ENCODE assay signal across 22 mouse cellular contexts in the genomic region with DNA sequence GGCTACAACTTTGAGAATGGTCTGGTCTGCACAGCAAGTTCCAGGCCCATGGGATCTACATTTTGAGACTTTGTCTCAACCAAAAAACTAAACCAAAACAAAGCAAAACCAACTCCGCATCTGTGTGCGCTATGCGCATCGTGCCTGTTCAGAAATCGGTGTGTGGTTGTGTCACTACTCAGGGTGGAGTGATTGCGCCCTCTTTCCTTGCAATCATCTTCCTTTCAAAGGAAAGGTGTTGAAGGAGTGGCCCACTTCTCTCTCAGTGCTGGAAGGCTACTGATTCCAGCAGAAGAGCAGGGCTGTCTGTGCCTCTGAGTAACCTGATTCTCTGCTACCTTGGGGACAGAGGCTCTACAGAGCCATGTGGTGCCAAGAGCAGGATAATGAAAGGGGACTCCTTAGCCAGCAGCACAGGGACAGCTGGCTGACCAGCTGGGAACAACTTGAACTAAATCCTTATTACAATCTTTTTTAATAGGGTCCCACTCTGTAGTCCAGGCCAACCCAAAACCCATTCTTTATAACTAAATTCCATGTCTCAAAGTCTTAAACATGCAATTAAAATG. TPM values are rescaled to one million over a fixed set of nuclear protein-coding genes. Genes with fewer than 3 reads are reported as not detected.
"Had no signal": no experiment of that assay in that cellular context is flagged by ENCODE, and none has a peak within 500 bp of the region (broad histone marks: within the 10 kb centered on the region; RNA-seq: fewer than 3 reads in every experiment).

No protein-coding gene starts in this region.

- H3K9ac ChIP-seq: liver, embryonic 14.5 days; midbrain, embryonic 13.5 days; neural tube, embryonic 15.5 days; stomach, embryonic 15.5 days had no signal

- H3K9me3 ChIP-seq: midbrain, embryonic 13.5 days; neural tube, embryonic 15.5 days; stomach, embryonic 15.5 days had no signal

- H3K4me1 ChIP-seq: midbrain, embryonic 13.5 days had no signal

- H3K27me3 ChIP-seq: midbrain, embryonic 13.5 days; neural tube, embryonic 15.5 days; stomach, embryonic 15.5 days had no signal

- H3K4me2 ChIP-seq: midbrain, embryonic 13.5 days; neural tube, embryonic 15.5 days; stomach, embryonic 15.5 days had no signal

- DNase-seq: kidney, postnatal 25 days; lung, adult 18-20 months; lung, postnatal 36 days; right cerebral cortex, postnatal 4 days; thymus, postnatal 4 days had no signal

- H3K27ac ChIP-seq: left cerebral cortex, adult 2 months; liver, embryonic 14.5 days; midbrain, embryonic 13.5 days; neural tube, embryonic 15.5 days; stomach, embryonic 15.5 days had no signal

- H3K4me3 ChIP-seq: left cerebral cortex, adult 2 months; midbrain, embryonic 13.5 days; neural tube, embryonic 15.5 days; stomach, embryonic 15.5 days had no signal

- H3K36me3 ChIP-seq: midbrain, embryonic 13.5 days; neural tube, embryonic 15.5 days; stomach, embryonic 15.5 days had no signal

- ATAC-seq: lung, postnatal 0 days; midbrain, embryonic 13.5 days had no signal

RNA-seq across cellular contexts. Expression of a gene that starts 5.7 kb away (rescaled TPM):
- total RNA-seq: layer of hippocampus, postnatal 25 days; left cerebral cortex, adult 2 months; left cerebral cortex, postnatal 14 days; liver, adult 2 months; megakaryocyte progenitor cell, adult 5-6 weeks had no signal
- polyA plus RNA-seq: kidney, embryonic 16.5 days; limb, embryonic 11.5 days; liver, adult 2 months; liver, embryonic 14.5 days; lung, postnatal 0 days; midbrain, embryonic 13.5 days; midbrain, postnatal 0 days; neural tube, embryonic 11.5 days; neural tube, embryonic 15.5 days; spleen, adult 2 months; stomach, embryonic 15.5 days had no signal

RNA-seq across cellular contexts. Expression of a gene that starts 19.2 kb away (rescaled TPM):
- total RNA-seq: layer of hippocampus, postnatal 25 days; left cerebral cortex, adult 2 months; left cerebral cortex, postnatal 14 days; liver, adult 2 months; megakaryocyte progenitor cell, adult 5-6 weeks; midbrain, postnatal 0 days had no signal
- polyA plus RNA-seq: kidney, embryonic 16.5 days; limb, embryonic 11.5 days; liver, adult 2 months; liver, embryonic 14.5 days; lung, postnatal 0 days; midbrain, embryonic 13.5 days; midbrain, postnatal 0 days; neural tube, embryonic 11.5 days; neural tube, embryonic 15.5 days; spleen, adult 2 months; stomach, embryonic 15.5 days; testis, adult 2 months; thymus, postnatal 0 days had no signal
